Mouse (Mus musculus) erythroblast, embryonic 14.5 days (primary cell): ENCODE data around the gene Cenpv. TPM values are rescaled to one million over a fixed set of nuclear protein-coding genes. Genes with fewer than 3 reads are reported as not detected.

Experiments used
- H3K27me3 ChIP-seq: 2 replicates; pipeline ENCODE4 v1.6.1; 2012; ENCODE audit warnings: inconsistent platforms; ENCODE audit not compliant: control insufficient read depth
- H3K36me3 ChIP-seq: 2 replicates; pipeline ENCODE4 v1.6.1; 2012; ENCODE audit warnings: mild to moderate bottlenecking, inconsistent platforms; ENCODE audit not compliant: control insufficient read depth
- H3K4me1 ChIP-seq: 2 replicates; pipeline ENCODE4 v1.6.1; 2012; ENCODE audit warnings: inconsistent platforms; ENCODE audit not compliant: control insufficient read depth
- H3K4me3 ChIP-seq: replicated peaks from 2 replicates; pipeline ENCODE3; 2012; ENCODE audit warnings: moderate library complexity, mild to moderate bottlenecking, inconsistent platforms
- H3K9me3 ChIP-seq: 2 replicates; pipeline ENCODE4 v1.6.1; 2012; ENCODE audit warnings: low read length, inconsistent platforms, mixed read lengths; ENCODE audit not compliant: control insufficient read depth
- GATA1 ChIP-seq: IDR thresholded peaks from 2 replicates; pipeline ENCODE4 v1.6.1; 2012; ENCODE audit warnings: low read length, inconsistent platforms, mixed read lengths
- TAL1 ChIP-seq: IDR thresholded peaks from 3 replicates; pipeline ENCODE4 v1.6.1; 2012; ENCODE audit warnings: low read length, inconsistent platforms, mixed read lengths
- polyA plus RNA-seq: library from polyadenylated mRNA; stranded (reverse); fragments of >175 nt; gene quantifications from 2 replicates; pipeline ENCODE4 v1.2.3, GENCODE M21; 2012

Gene Cenpv
- polyA plus RNA-seq, 1 experiment = 1.4 TPM

DNA sequence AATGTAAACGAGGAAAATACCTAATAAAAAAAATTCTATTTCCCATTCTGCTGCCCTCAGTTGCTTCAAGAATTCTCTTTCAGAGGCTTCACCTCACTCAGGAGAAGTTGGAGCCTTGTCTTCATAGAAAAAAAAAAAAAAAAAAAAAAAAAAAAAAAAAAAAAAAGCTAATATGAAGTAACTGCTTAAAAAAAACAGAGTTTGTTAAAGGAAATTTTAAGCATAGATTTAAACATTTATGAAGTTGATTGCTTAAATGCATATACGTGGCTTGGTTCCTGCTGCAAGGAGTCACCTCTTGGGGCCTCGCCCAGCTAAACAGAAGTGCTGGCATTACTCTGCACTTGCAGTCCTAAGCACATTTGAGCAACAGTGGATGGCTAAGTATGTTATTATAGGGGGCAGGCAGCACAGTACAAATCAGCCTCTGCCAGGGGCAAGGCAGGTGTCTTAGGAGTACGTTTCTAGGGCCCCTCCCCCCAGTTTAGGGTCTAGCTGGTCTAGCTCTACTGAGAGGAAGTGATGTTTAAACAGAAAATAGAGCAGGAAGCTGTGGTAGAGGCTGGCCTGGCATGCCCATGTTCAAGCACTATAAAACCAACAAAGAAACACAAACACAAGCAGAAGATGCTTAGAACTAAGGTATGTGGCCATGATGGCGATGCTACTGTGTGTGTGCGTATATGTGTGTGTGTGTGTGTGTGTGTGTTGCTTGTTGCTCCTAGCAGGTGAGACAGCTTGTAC, 35.1 kb upstream of the Cenpv start, which contains the start of gene Trpv2:
Trpv2 (plus strand) TSS at position 528 of the 744 bp plus-strand sequence.
- Histone ChIP-seq H3K9me3 (no peaks in the 10 kb centered on the region; the same call in 1 of the 2 replicates), H3K4me3 (peak within 1 kb of the TSS; percentile 59), H3K36me3 (no peaks in the 10 kb centered on the region), H3K4me1 (peaks cover 28% of the 10 kb centered on the region), H3K27me3 (peaks cover 11% of the 10 kb centered on the region)
- TF ChIP-seq GATA1 (no peak), TAL1 (no peak)

DNA sequence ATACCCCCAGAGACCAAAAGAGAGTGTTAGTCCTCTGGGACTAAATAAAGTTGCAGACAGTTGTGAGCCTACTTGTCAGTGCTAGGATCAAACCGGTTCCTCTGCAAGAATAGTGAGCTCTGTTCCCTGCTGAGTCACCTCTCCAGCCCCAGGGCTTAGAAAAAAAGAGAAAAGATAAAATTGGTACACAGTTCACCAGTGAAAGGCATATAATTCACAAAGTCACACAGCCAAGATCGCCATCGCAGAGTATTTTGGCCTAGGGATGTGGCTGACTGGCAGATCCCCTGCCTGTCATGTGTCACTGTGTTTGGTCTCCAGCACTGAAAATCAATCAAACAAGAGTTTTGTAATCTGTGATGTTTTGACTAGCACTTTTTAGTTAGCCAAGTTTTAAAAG, 29.2 kb upstream of the Cenpv start:
- Histone ChIP-seq H3K9me3 (no peaks in the 10 kb centered on the region; the same call in 1 of the 2 replicates), H3K36me3 (no peaks in the 10 kb centered on the region), H3K4me3 (no peak overlapping the region), H3K4me1 (no peaks in the 10 kb centered on the region), H3K27me3 (peaks cover 8% of the 10 kb centered on the region)
- TF ChIP-seq TAL1 = no peak
- TF ChIP-seq GATA1 = no peak

DNA sequence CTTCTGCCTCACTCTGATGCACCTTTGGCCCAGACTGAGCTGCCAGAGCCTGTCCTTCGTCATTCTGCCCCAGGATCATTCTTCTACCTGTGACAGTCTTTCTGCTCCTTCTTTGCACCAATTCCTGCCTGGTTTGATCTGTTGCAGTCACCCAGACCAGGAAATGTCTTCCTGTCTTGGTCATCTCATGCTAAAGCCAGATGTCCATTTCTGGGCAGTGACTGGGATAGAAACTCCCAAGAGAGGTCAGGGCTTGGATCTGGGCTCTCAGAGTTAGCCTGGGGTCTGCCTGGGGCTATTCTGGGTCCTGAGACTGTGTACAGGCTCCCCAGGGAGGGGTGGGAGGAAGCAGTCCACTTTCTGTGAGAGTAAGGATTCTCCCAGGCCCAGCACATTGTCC, 27.1 kb upstream of the Cenpv start:
- no peak overlapping the region for H3K4me3 ChIP-seq
- H3K27me3 ChIP-seq = peaks cover 12% of the 10 kb centered on the region
- no peaks in the 10 kb centered on the region for H3K4me1 ChIP-seq
- TF ChIP-seq GATA1 (no peak), TAL1 (no peak)
- no peaks in the 10 kb centered on the region; the same call in 1 of the 2 replicates for H3K9me3 ChIP-seq
- no peaks in the 10 kb centered on the region for H3K36me3 ChIP-seq

DNA sequence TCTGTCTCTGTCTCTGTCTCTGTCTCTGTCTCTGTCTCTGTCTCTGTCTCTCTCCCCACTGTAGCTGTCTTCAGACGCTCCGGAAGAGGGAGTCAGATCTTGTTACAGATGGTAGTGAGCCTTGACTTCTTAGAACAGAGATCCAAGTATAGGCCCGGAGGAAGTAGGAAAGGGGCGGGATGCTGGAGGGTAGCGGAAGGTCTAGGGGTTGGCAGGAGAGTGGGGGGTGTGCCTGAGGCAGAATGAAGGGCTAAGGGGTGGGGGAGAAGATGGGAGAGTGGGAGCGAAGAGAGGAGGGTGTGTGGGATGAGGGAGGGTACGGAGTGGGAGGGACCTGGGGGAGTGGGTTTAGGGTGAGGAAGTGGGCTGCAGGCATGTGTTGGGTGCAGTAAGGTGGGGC, 26.7 kb upstream of the Cenpv start:
- Histone ChIP-seq H3K36me3 (no peaks in the 10 kb centered on the region), H3K27me3 (peaks cover 15% of the 10 kb centered on the region), H3K4me1 (peaks cover under 1% of the 10 kb centered on the region; the same call in 1 of the 2 replicates), H3K9me3 (no peaks in the 10 kb centered on the region; the same call in 1 of the 2 replicates), H3K4me3 (no peak overlapping the region)
- TF ChIP-seq TAL1 (no peak), GATA1 (no peak)

GRCm38 (mm10) chr11:62563590-62563989, 24.5 kb upstream of the Cenpv start:
- no peak overlapping the region for H3K4me3 ChIP-seq
- no peaks in the 10 kb centered on the region for H3K36me3 ChIP-seq
- TF ChIP-seq TAL1 (no peak), GATA1 (no peak)
- no peaks in the 10 kb centered on the region; the same call in 1 of the 2 replicates for H3K9me3 ChIP-seq
- peaks cover 25% of the 10 kb centered on the region for H3K27me3 ChIP-seq
- H3K4me1 ChIP-seq = peaks cover 5% of the 10 kb centered on the region

GRCm38 (mm10) chr11:62560463-62561016, 21.5 kb upstream of the Cenpv start:
- TF ChIP-seq GATA1 = no peak
- no peak for TF ChIP-seq TAL1
- H3K27me3 ChIP-seq = peaks cover 17% of the 10 kb centered on the region
- H3K4me3 ChIP-seq = peak overlapping the region; percentile 59
- peaks cover 7% of the 10 kb centered on the region for H3K36me3 ChIP-seq
- H3K9me3 ChIP-seq = no peaks in the 10 kb centered on the region; the same call in 1 of the 2 replicates
- peaks cover 9% of the 10 kb centered on the region for H3K4me1 ChIP-seq

- no peak overlapping the region for H3K4me3 ChIP-seq
- H3K9me3 ChIP-seq = no peaks in the 10 kb centered on the region; the same call in 1 of the 2 replicates
- no peak for TF ChIP-seq GATA1
- TF ChIP-seq TAL1 = no peak
- peaks cover 23% of the 10 kb centered on the region for H3K4me1 ChIP-seq
- peaks cover 17% of the 10 kb centered on the region for H3K27me3 ChIP-seq
- H3K36me3 ChIP-seq = peaks cover 21% of the 10 kb centered on the region
Measured at GRCm38 (mm10) chr11:62558961-62559646, 20.0 kb upstream of the Cenpv start.

DNA sequence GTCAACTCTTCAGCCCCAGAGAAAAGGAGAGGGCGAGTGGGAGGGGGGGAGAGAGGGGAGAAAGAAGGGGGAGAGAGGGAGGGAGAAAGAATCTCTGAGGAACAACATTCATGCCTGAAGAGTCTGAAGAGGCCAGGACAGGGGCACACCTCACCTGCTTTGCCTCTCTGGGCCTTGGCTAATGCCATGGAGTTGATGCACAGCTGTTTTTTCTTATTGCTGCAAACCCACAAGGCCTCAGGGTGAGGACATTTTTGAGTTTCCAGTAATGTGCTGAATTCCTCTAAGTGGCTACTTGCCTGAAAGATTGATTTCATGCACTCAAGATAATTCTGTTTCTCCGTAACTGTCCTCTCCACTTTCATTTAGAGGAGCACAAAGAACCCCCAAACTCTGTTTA, 19.1 kb upstream of the Cenpv start:
- H3K36me3 ChIP-seq = peaks cover 30% of the 10 kb centered on the region
- no peak overlapping the region for H3K4me3 ChIP-seq
- TF ChIP-seq TAL1 = no peak
- no peak for TF ChIP-seq GATA1
- H3K4me1 ChIP-seq = peaks cover 32% of the 10 kb centered on the region
- H3K27me3 ChIP-seq = peaks cover 17% of the 10 kb centered on the region
- H3K9me3 ChIP-seq = no peaks in the 10 kb centered on the region; the same call in 1 of the 2 replicates

DNA sequence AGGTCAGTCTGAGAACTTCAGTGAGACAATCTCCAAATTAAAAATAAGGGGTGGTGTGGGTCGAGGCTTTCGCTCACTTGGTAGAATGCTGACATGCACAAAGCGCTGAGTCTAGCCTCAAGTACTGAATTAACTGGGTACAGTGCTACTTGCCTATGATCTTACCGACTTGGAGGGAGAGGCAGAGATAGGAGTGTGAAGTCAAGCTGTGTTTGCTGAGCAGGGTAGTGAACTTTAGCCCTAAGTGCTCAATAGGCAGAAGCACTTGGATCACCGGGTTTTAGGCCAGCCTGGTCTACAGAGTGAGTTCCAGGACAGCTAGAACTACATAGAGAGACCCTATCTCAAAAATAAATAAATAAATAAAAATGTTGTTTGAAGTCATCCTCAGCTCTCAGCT, 18.1 kb upstream of the Cenpv start:
- H3K4me3 ChIP-seq = no peak overlapping the region
- TF ChIP-seq TAL1 (no peak), GATA1 (no peak)
- H3K9me3 ChIP-seq = no peaks in the 10 kb centered on the region; the same call in 1 of the 2 replicates
- H3K36me3 ChIP-seq = peaks cover 36% of the 10 kb centered on the region
- H3K27me3 ChIP-seq = peaks cover 17% of the 10 kb centered on the region
- H3K4me1 ChIP-seq = peaks cover 34% of the 10 kb centered on the region
